Mouse (Mus musculus) MEL (cell line): ENCODE measurements around the gene Ccng1. TPM values are rescaled to one million over a fixed set of nuclear protein-coding genes. Genes with fewer than 3 reads are reported as not detected.

ENCODE experiments used
- DNase-seq: peaks from one replicate; pipeline ENCODE4 v3.0.0; 2011; ENCODE audit warnings: low read depth, low spot score
- H3K27ac ChIP-seq: 2 replicates; pipeline ENCODE4 v1.5.1; 2012; ENCODE audit warnings: low read depth, mild to moderate bottlenecking, control low read depth, low read length, moderate library complexity; ENCODE audit not compliant: control insufficient read depth
- H3K27me3 ChIP-seq, 2 experiments: fragments of 150-350 bp in 1 of 2; sonication (generic) in 1 of 2; 2 replicates each; pipeline ENCODE4 v1.6.1; 2012; ENCODE audit warnings: low read length in 2 of 2, mild to moderate bottlenecking in 2 of 2, improper control_type of control experiment in 1 of 2, moderate library complexity in 1 of 2; ENCODE audit not compliant: insufficient read depth in 2 of 2, control insufficient read depth in 1 of 2
- H3K36me3 ChIP-seq, 2 experiments: 2 replicates each; pipeline ENCODE4 v1.6.1; 2012 to 2014; ENCODE audit warnings: low read length in 2 of 2, improper control_type of control experiment in 1 of 2, inconsistent platforms in 1 of 2, mild to moderate bottlenecking in 1 of 2; ENCODE audit not compliant: insufficient read depth in 2 of 2, control insufficient read depth in 1 of 2
- H3K4me1 ChIP-seq, 2 experiments: fragments of 150-350 bp in 1 of 2; sonication (generic) in 1 of 2; 2 replicates each; pipeline ENCODE4 v1.6.1; 2012; ENCODE audit warnings: low read length in 2 of 2, improper control_type of control experiment in 1 of 2, mild to moderate bottlenecking in 1 of 2; ENCODE audit not compliant: insufficient read depth in 2 of 2, control insufficient read depth in 1 of 2
- H3K4me3 ChIP-seq, 2 experiments: fragments of 150-350 bp in 1 of 2; sonication (generic) in 1 of 2; 2 replicates each; pipeline ENCODE4 v1.5.1; 2012; ENCODE audit warnings: low read depth in 2 of 2, low read length in 2 of 2, mild to moderate bottlenecking in 2 of 2, moderate library complexity in 2 of 2, control low read depth in 1 of 2, improper control_type of control experiment in 1 of 2; ENCODE audit not compliant: control insufficient read depth in 1 of 2, insufficient read depth in 1 of 2
- H3K79me2 ChIP-seq: 2 replicates; pipeline ENCODE4 v1.6.1; 2012; ENCODE audit warnings: mild to moderate bottlenecking, low read length, moderate library complexity; ENCODE audit not compliant: control insufficient read depth, poor library complexity, insufficient read depth
- H3K9ac ChIP-seq: 2 replicates; pipeline ENCODE4 v1.6.1; 2012; ENCODE audit warnings: low read depth, mild to moderate bottlenecking, control low read depth, low read length, moderate library complexity; ENCODE audit not compliant: control insufficient read depth, poor library complexity, severe bottlenecking
- H3K9me3 ChIP-seq: fragments of 150-350 bp; sonication (generic); replicated peaks from 2 replicates; pipeline ENCODE4 v1.6.1; 2012; ENCODE audit warnings: mild to moderate bottlenecking, low read length, improper control_type of control experiment, moderate library complexity; ENCODE audit not compliant: insufficient read depth
- CHD2 ChIP-seq: IDR thresholded peaks from 2 replicates; pipeline ENCODE4 v1.6.1; 2011; ENCODE audit warnings: low read length, improper control_type of control experiment
- CTCF ChIP-seq, 3 experiments: IDR thresholded peaks in 2 of 3; conservative IDR thresholded peaks in 1 of 3; 2 replicates each; pipeline ENCODE4 v1.5.1; 2011 to 2012; ENCODE audit warnings: low read length in 3 of 3, low read depth in 2 of 3, mild to moderate bottlenecking in 2 of 3, improper control_type of control experiment in 1 of 3, inconsistent platforms in 1 of 3, mixed read lengths in 1 of 3, moderate library complexity in 1 of 3; ENCODE audit not compliant: control insufficient read depth in 1 of 3, insufficient read depth in 1 of 3, poor library complexity in 1 of 3, severe bottlenecking in 1 of 3
- E2F4 ChIP-seq: IDR thresholded peaks from 2 replicates; pipeline ENCODE4 v1.6.1; 2011; ENCODE audit warnings: low read depth, low read length, improper control_type of control experiment, borderline replicate concordance
- EP300 ChIP-seq, 2 experiments: IDR thresholded peaks; 2 replicates each; pipeline ENCODE4 v1.6.1; 2011; ENCODE audit warnings: improper control_type of control experiment in 2 of 2, low read length in 2 of 2, low read depth in 1 of 2, mild to moderate bottlenecking in 1 of 2
- ETS1 ChIP-seq: IDR thresholded peaks from 2 replicates; pipeline ENCODE4 v1.6.1; 2012; ENCODE audit warnings: low read depth, mild to moderate bottlenecking, inconsistent platforms, low read length, improper control_type of control experiment, moderate library complexity
- GABPA ChIP-seq: IDR thresholded peaks from 2 replicates; pipeline ENCODE4 v1.6.1; 2012; ENCODE audit warnings: low read depth, mild to moderate bottlenecking, inconsistent platforms, low read length, improper control_type of control experiment, moderate library complexity
- KAT2A ChIP-seq: conservative IDR thresholded peaks from 2 replicates; pipeline ENCODE4 v1.6.1; 2012; ENCODE audit warnings: low read depth, low read length, improper control_type of control experiment, inconsistent platforms
- MAX ChIP-seq: IDR thresholded peaks from 2 replicates; pipeline ENCODE4 v1.6.1; 2011; ENCODE audit warnings: low read length, improper control_type of control experiment
- MXI1 ChIP-seq: IDR thresholded peaks from 2 replicates; pipeline ENCODE4 v1.6.1; 2011; ENCODE audit warnings: mild to moderate bottlenecking, low read depth, low read length, improper control_type of control experiment
- MYB ChIP-seq: IDR thresholded peaks from 2 replicates; pipeline ENCODE4 v1.6.1; 2011; ENCODE audit warnings: mild to moderate bottlenecking, low read depth, low read length, improper control_type of control experiment
- MYC ChIP-seq: IDR thresholded peaks from 2 replicates; pipeline ENCODE4 v1.6.1; 2011; ENCODE audit warnings: low read depth, mild to moderate bottlenecking, low read length, improper control_type of control experiment, moderate library complexity
- NELFE ChIP-seq: IDR thresholded peaks from 2 replicates; pipeline ENCODE4 v1.6.1; 2011; ENCODE audit warnings: low read depth, low read length, improper control_type of control experiment
- NRF1 ChIP-seq: IDR thresholded peaks from 2 replicates; pipeline ENCODE4 v1.6.1; 2014; ENCODE audit warnings: low read depth, mild to moderate bottlenecking, inconsistent platforms, low read length, improper control_type of control experiment, moderate library complexity; ENCODE audit not compliant: poor library complexity, insufficient read depth, severe bottlenecking
- POLR2A ChIP-seq, 2 experiments: IDR thresholded peaks; 2 replicates each; pipeline ENCODE4 v1.6.1; 2011 to 2012; ENCODE audit warnings: low read length in 2 of 2, mild to moderate bottlenecking in 2 of 2, control low read depth in 1 of 2, improper control_type of control experiment in 1 of 2, low read depth in 1 of 2, moderate library complexity in 1 of 2; ENCODE audit not compliant: control insufficient read depth in 1 of 2, insufficient read depth in 1 of 2, poor library complexity in 1 of 2
- RCOR1 ChIP-seq: IDR thresholded peaks from 2 replicates; pipeline ENCODE4 v1.6.1; 2012; ENCODE audit warnings: low read depth, mild to moderate bottlenecking, inconsistent platforms, low read length, improper control_type of control experiment
- SIN3A ChIP-seq: IDR thresholded peaks from 2 replicates; pipeline ENCODE4 v1.6.1; 2012; ENCODE audit warnings: low read length, improper control_type of control experiment, inconsistent platforms
- TBP ChIP-seq: IDR thresholded peaks from 2 replicates; pipeline ENCODE4 v1.8.0; 2011; ENCODE audit warnings: low read depth, low read length, improper control_type of control experiment
- TCF12 ChIP-seq: IDR thresholded peaks from 2 replicates; pipeline ENCODE4 v1.6.1; 2014; ENCODE audit warnings: low read depth, mild to moderate bottlenecking, inconsistent platforms, low read length, improper control_type of control experiment, moderate library complexity
- UBTF ChIP-seq: IDR thresholded peaks from 2 replicates; pipeline ENCODE4 v1.6.1; 2012; ENCODE audit warnings: low read depth, mild to moderate bottlenecking, inconsistent platforms, low read length, improper control_type of control experiment, moderate library complexity, borderline replicate concordance; ENCODE audit not compliant: insufficient read depth
- ZMIZ1 ChIP-seq: IDR thresholded peaks from 2 replicates; pipeline ENCODE4 v1.6.1; 2012; ENCODE audit warnings: low read depth, mild to moderate bottlenecking, inconsistent platforms, low read length, improper control_type of control experiment, moderate library complexity
- polyA plus RNA-seq, 2 experiments: library from polyadenylated mRNA; stranded (reverse) in 1 of 2; unstranded in 1 of 2; fragments of >175 nt in 1 of 2; fragments of >200 nt in 1 of 2; gene quantifications; 2 replicates each; pipeline versions ENCODE4 v1.2.1 to v1.2.4; 2012; ENCODE audit warnings: low replicate concordance in 2 of 2, low read depth in 1 of 2; ENCODE audit not compliant: insufficient read length in 2 of 2, insufficient read depth in 1 of 2, missing spikeins in 1 of 2
- total RNA-seq: library from RNA; depleted of rRNA; stranded (reverse); fragments of 300-350 nt; gene quantifications from 2 replicates; pipeline ENCODE4 v1.2.3, GENCODE M21; 2012

Ccng1 gene
- total and polyA plus RNA-seq, 3 experiments, result 23.5 to 165 (median 42.8) TPM

- Histone ChIP-seq H3K9ac (no peak overlapping the region), H3K4me1 (peaks cover 4 to 8% of the 10 kb centered on the region in 2 experiments), H3K27ac (no peak overlapping the region), H3K9me3 (no peaks in the 10 kb centered on the region), H3K79me2 (peaks cover 5% of the 10 kb centered on the region; the same call in 1 of the 2 replicates), H3K4me3 (peak overlapping the region in 1 of 2 experiments; percentile 88; a peak in 2 of 4 replicates), H3K27me3 (no peaks in the 10 kb centered on the region), H3K36me3 (peaks cover 10 to 11% of the 10 kb centered on the region in 2 experiments; a peak in 3 of 4 replicates)
- no peak for DNase-seq
- TF ChIP-seq MXI1 (no peak), TCF12 (no peak), KAT2A (no peak), MYB (no peak), TBP (no peak)
Measured at GRCm38 (mm10) chr11:40753836-40754235, 1.3 kb downstream of the Ccng1 start.

GRCm38 (mm10) chr11:40747716-40748115 is 7.4 kb downstream of the Ccng1 start:
- no peak for DNase-seq
- Histone ChIP-seq H3K4me1 (no peaks in the 10 kb centered on the region), H3K9me3 (no peaks in the 10 kb centered on the region), H3K79me2 (no peaks in the 10 kb centered on the region), H3K27me3 (no peaks in the 10 kb centered on the region), H3K4me3 (no peak overlapping the region), H3K27ac (no peak overlapping the region), H3K9ac (no peak overlapping the region), H3K36me3 (peaks cover 0 to 12% of the 10 kb centered on the region in 2 experiments; a peak in 2 of 4 replicates)
- TF ChIP-seq CTCF (IDR thresholded peaks at IDR 0.05 in 2 of 3, conservative IDR thresholded peaks at IDR 0.05 in 1 of 3; ENCODE audit: control insufficient read depth in 1 of 3, insufficient read depth in 1 of 3, low read depth in 2 of 3, low read length in 3 of 3, poor library complexity in 1 of 3, severe bottlenecking in 1 of 3) (no peak), GABPA (no peak), TCF12 (no peak), ETS1 (no peak), NRF1 (no peak), EP300 (IDR thresholded peaks at IDR 0.05; ENCODE audit: low read depth in 1 of 2, low read length in 2 of 2) (no peak), MAX (no peak), MXI1 (no peak), RCOR1 (no peak), POLR2A (IDR thresholded peaks at IDR 0.05; ENCODE audit: control insufficient read depth in 1 of 2, insufficient read depth in 1 of 2, low read depth in 1 of 2, low read length in 2 of 2, poor library complexity in 1 of 2) (no peak; a peak in 1 of 4 replicates), ZMIZ1 (no peak), TBP (no peak), NELFE (no peak), CHD2 (no peak), UBTF (no peak), SIN3A (no peak), E2F4 (no peak), MYC (no peak)
